Mouse (Mus musculus) stomach, embryonic 16.5 days (tissue): ENCODE data around the gene Olfr1341. TPM values are rescaled to one million over a fixed set of nuclear protein-coding genes. Genes with fewer than 3 reads are reported as not detected.

ENCODE experiments used
- ATAC-seq: fragments of 200-750 bp; cut with Nextera tagmentation; 2 replicates; pipeline ENCODE4 v1.8.0; 2017; ENCODE audit warnings: moderate number of reproducible peaks, moderate TSS enrichment; ENCODE audit not compliant: insufficient read depth, low FRiP score
- H3K27ac ChIP-seq: fragments of 300-500 bp; sonication (generic); 2 replicates; pipeline ENCODE4 v1.5.1; 2014; ENCODE audit warnings: low read length
- H3K27me3 ChIP-seq: fragments of 300-500 bp; sonication (generic); 2 replicates; pipeline ENCODE4 v1.6.1; 2014; ENCODE audit warnings: low read length, control low read depth, mixed read lengths; ENCODE audit not compliant: control insufficient read depth, insufficient read depth
- H3K36me3 ChIP-seq: fragments of 300-500 bp; sonication (generic); 2 replicates; pipeline ENCODE4 v1.6.1; 2014; ENCODE audit warnings: low read length; ENCODE audit not compliant: control insufficient read depth, insufficient read depth
- H3K4me1 ChIP-seq: fragments of 300-500 bp; sonication (generic); 2 replicates; pipeline ENCODE4 v1.6.1; 2014; ENCODE audit warnings: low read length, control low read depth, mixed read lengths; ENCODE audit not compliant: control insufficient read depth, insufficient read depth
- H3K4me2 ChIP-seq: fragments of 300-500 bp; sonication (generic); 2 replicates; pipeline ENCODE4 v1.6.1; 2014; ENCODE audit warnings: low read depth, low read length, mixed read lengths
- H3K4me3 ChIP-seq: fragments of 300-500 bp; sonication (generic); replicated peaks from 2 replicates; pipeline ENCODE4 v1.5.1; 2014; ENCODE audit warnings: mild to moderate bottlenecking, low read length
- H3K9ac ChIP-seq: fragments of 300-500 bp; sonication (generic); 2 replicates; pipeline ENCODE4 v1.6.1; 2014; ENCODE audit warnings: low read length
- H3K9me3 ChIP-seq: fragments of 300-500 bp; sonication (generic); replicated peaks from 2 replicates; pipeline ENCODE4 v1.6.1; 2016; ENCODE audit warnings: low read length, control low read depth; ENCODE audit not compliant: control insufficient read depth
- WGBS: fragments of 180-500 bp; shearing (Covaris S2); extraction: QIAGEN DNeasy Blood & Tissue Kit; methylation state at CpG from one replicate; pipeline ENCODE4 v1.1.7; 2014; 5-methylcytosine and 5-hydroxymethylcytosine counted together
- polyA plus RNA-seq: library from polyadenylated mRNA; unstranded; fragments of >200 nt; fragmentation: Nextera tagmentation; extraction: Ambion mirVana; gene quantifications from 2 replicates; pipeline ENCODE4 v1.2.1, GENCODE M21; 2015

Olfr1341 gene
- polyA plus RNA-seq, 1 experiment from 2014 or later, result not detected

- Histone ChIP-seq H3K4me3 (no peak within 1 kb of the TSS), H3K4me1 (no peaks in the 10 kb centered on the region), H3K9ac (no peak within 1 kb of the TSS), H3K27ac (no peak within 1 kb of the TSS), H3K36me3 (no peaks in the 10 kb centered on the region), H3K9me3 (no peaks in the 10 kb centered on the region), H3K27me3 (no peaks in the 10 kb centered on the region), H3K4me2 (no peak within 1 kb of the TSS)
- ATAC-seq, result no peak
- 100% methylated on average over 1 of the region's 1 CpGs for WGBS
Measured at GRCm38 (mm10) chr4:118731875-118732274, 28.6 kb downstream of the Olfr1341 start, which contains the start of gene Olfr1339. Gene Olfr1339, plus strand, starts transcription at chr4:118732175.

GRCm38 (mm10) chr4:118739574-118739973 lies 36.3 kb downstream of the Olfr1341 start:
- WGBS, result 61% methylated on average over 3 of the region's 3 CpGs
- no peak overlapping the region for H3K9ac ChIP-seq
- H3K4me2 ChIP-seq, result no peak overlapping the region
- no peaks in the 10 kb centered on the region for H3K36me3 ChIP-seq
- no peak overlapping the region for H3K27ac ChIP-seq
- no peaks in the 10 kb centered on the region for H3K9me3 ChIP-seq
- peaks cover 4% of the 10 kb centered on the region; the same call in 1 of the 2 replicates for H3K27me3 ChIP-seq
- no peaks in the 10 kb centered on the region for H3K4me1 ChIP-seq
- H3K4me3 ChIP-seq, result no peak overlapping the region
- ATAC-seq, result no peak

- Histone ChIP-seq H3K9me3 (no peaks in the 10 kb centered on the region), H3K4me2 (no peak overlapping the region), H3K27me3 (peaks cover 4% of the 10 kb centered on the region; the same call in 1 of the 2 replicates), H3K9ac (no peak overlapping the region), H3K4me1 (no peaks in the 10 kb centered on the region), H3K27ac (no peak overlapping the region), H3K4me3 (no peak overlapping the region), H3K36me3 (no peaks in the 10 kb centered on the region)
- whole genome bisulfite sequencing, result 6% methylated on average over 11 of the region's 11 CpGs
- ATAC-seq, result no peak
Measured at GRCm38 (mm10) chr4:118740988-118741698, 37.8 kb downstream of the Olfr1341 start.

- Histone ChIP-seq H3K4me3 (no peak overlapping the region), H3K9me3 (no peaks in the 10 kb centered on the region), H3K4me1 (no peaks in the 10 kb centered on the region), H3K27me3 (peaks cover 4% of the 10 kb centered on the region; the same call in 1 of the 2 replicates), H3K36me3 (no peaks in the 10 kb centered on the region), H3K4me2 (no peak overlapping the region), H3K9ac (no peak overlapping the region), H3K27ac (no peak overlapping the region)
- ATAC-seq, result no peak
- 12% methylated on average over 16 of the region's 16 CpGs for WGBS
Measured at GRCm38 (mm10) chr4:118741881-118742280, 38.6 kb downstream of the Olfr1341 start.

GRCm38 (mm10) chr4:118758637-118759036 lies 55.3 kb downstream of the Olfr1341 start, which contains the start of gene Olfr1338:
Gene Olfr1338, minus strand, starts transcription at chr4:118758737.
- 82% methylated on average over 1 of the region's 1 CpGs for WGBS
- Histone ChIP-seq H3K9ac (no peak within 1 kb of the TSS), H3K27ac (no peak within 1 kb of the TSS), H3K4me1 (no peaks in the 10 kb centered on the region), H3K9me3 (no peaks in the 10 kb centered on the region), H3K27me3 (no peaks in the 10 kb centered on the region), H3K36me3 (no peaks in the 10 kb centered on the region), H3K4me2 (no peak within 1 kb of the TSS), H3K4me3 (no peak within 1 kb of the TSS)
- no peak for ATAC-seq

Other genes with a start within 250 kb of the Olfr1341 start
- gene Mpl, start 246.0 kb upstream of the Olfr1341 start, polyA plus RNA-seq, result 0.48 and 0.50 TPM in 2 replicates
- gene Tie1, start 213.5 kb upstream of the Olfr1341 start, polyA plus RNA-seq, result 25.4 and 27.6 TPM in 2 replicates
- 31.8 and 36.6 TPM in 2 replicates for gene 2610528J11Rik, start 176.5 kb upstream of the Olfr1341 start, polyA plus RNA-seq
- 16.7 and 24.0 TPM in 2 replicates for gene Tmem125, start 159.5 kb upstream of the Olfr1341 start, polyA plus RNA-seq
- 0.25 TPM in 2 replicates for gene Cfap57, start 82.7 kb upstream of the Olfr1341 start, polyA plus RNA-seq
- gene Ebna1bp2, start 82.7 kb upstream of the Olfr1341 start, polyA plus RNA-seq, result 117 and 120 TPM in 2 replicates
- not detected in 2 replicates for gene Olfr62, start 44.6 kb upstream of the Olfr1341 start, polyA plus RNA-seq
- not detected in 2 replicates for gene Olfr1342, start 10.8 kb upstream of the Olfr1341 start, polyA plus RNA-seq
- not detected in 2 replicates for gene Olfr1340, start 16.6 kb downstream of the Olfr1341 start, polyA plus RNA-seq
- not detected in 2 replicates for gene Olfr1339, start 28.7 kb downstream of the Olfr1341 start, polyA plus RNA-seq
- gene Olfr1338, start 55.2 kb downstream of the Olfr1341 start, polyA plus RNA-seq, result not detected in 2 replicates
- not detected in 2 replicates for gene Olfr1337, start 79.1 kb downstream of the Olfr1341 start, polyA plus RNA-seq
- gene Olfr1335, start 106.4 kb downstream of the Olfr1341 start, polyA plus RNA-seq, result not detected in 2 replicates
- gene Olfr1333, start 132.8 kb downstream of the Olfr1341 start, polyA plus RNA-seq, result not detected in 2 replicates
- gene Olfr1331, start 161.1 kb downstream of the Olfr1341 start, polyA plus RNA-seq, result not detected in 2 replicates
- not detected in 2 replicates for gene Olfr1330, start 185.1 kb downstream of the Olfr1341 start, polyA plus RNA-seq
- gene Olfr1329, start 213.9 kb downstream of the Olfr1341 start, polyA plus RNA-seq, result not detected in 2 replicates
- not detected in 2 replicates for gene Olfr1328, start 235.1 kb downstream of the Olfr1341 start, polyA plus RNA-seq